Mouse (Mus musculus): ENCODE measurements at regions not wholly inside any gene's neighbourhood (a gene's known extent, or its start where the extent isn't known, plus 50 kb on each side); places are given as distances from the start of the nearest gene placed in this dataset.
A peak's percentile ranks its signal among the peaks of the same experiment; 100 is the strongest.
"Not testable (repeated sequence)": the region's sequence is repeated elsewhere in the genome, so short reads cannot be mapped to it uniquely, and the experiment has no call there.

DNA sequence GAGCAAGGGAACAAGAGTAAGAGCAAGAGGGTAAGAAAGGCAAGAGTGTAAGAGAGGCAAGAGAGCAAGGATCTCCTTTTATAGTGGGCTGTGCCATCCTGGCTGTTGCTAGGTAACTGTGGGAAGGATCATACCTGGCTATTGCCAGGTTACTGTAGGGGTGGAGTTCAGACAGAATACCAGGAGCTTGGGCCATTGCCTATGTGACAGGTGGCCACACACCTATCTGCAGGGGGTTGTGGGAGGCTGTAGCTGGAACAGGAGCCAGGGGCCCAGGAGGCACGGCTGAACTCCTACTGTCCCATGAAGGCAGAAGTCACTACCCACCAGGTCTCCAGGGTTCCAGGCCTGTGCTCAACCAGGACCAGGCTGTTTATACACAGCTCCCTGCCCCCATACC is 1149.0 kb downstream of the 9330182O14Rik start:
- DNase-seq: no peak

DNA sequence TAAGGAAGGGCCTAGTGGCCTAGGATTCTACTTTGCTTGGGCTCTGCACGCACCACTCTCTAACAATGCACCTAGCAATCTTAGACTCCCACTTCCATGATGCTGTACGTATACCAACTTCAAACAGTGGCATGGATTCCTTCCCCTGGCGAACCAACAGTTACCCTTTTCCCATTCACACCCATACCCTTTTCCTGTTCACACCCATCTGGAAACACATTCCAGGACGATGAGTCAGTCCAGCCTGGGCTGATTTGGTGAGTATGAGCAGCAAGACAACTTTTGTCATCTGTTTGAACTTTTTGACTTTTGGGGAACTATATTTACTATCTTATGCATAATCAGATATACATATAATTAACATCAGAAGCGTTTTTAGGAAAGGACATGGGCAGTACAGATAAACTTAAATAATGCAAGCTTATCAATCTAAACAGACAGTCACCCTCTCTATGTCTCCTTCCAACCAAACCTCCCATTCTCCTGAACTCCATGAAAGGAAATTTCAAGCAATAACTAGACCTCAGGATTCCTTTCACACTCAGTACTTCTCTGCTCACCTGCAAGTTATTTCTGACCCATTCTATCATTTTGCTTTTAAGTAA is 1152.7 kb downstream of the 9330182O14Rik start:
- DNase-seq: no peak

DNA sequence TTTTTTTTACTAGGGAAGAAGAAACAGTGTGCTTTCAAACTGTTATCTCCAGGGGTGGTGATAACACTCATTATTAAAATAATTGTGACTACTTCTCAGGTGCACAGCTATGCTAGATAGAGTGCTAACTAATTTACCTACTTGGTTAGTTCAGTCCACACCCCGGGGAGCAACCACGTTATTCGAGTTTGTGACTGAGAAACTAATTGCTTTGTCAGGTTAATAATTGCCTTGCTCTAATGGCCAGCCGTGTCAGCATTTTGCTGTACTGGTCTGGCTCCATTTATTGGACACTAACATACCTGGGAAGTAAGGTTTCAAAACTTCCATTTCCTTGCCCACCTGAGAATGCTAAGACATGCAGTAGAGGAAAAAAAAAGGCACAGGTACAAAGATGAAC is 1163.3 kb downstream of the 9330182O14Rik start:
- no peak for DNase-seq

DNA sequence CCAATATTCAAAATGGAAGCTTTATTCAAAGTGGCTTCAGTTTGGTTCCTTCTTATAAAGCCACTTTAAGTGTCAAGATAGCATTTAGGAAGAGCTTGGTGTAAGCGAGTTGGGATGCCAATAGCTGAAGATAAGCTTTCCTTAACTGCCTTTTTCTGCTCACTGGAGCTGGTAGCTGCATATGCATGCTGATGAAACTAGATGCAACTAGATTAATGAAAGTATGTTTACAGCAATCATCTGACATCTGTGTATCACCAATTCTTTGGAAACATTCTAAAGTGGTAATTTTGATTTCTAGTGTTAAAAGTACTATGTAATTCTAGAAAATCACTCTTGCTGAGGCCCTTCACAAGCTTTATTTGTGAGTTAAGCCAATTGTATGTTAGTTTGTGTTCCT is 1172.5 kb downstream of the 9330182O14Rik start:
- no peak for DNase-seq

DNA sequence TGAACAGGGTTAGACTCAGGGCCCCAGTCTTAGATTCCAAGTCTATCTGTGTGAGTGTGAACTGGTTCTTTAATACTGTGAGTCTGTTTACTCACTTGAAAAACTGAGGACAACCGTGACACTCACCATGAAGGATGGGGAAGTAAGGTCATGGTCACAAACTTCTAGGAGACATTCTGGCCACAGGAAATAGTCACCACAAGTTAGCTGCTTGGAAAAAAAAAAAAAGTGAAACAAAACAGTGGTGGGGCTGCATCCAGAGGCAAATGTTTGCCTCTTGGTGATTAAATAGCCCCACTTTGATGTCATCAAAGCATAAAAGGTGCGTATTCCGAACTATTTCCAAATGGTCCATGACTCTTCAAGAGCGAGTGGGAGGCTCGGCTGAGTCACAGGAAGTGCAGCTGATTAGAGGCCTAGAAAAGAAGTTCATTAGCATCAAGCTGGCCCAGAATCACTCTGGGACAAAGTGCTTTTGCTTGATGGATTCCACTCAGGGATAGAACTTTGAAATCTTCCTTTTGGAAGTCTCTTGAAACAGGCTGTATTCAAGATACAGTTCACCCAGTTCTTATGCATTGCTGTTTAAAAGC is 1177.7 kb downstream of the 9330182O14Rik start:
- DNase-seq: peak; percentile 14

DNA sequence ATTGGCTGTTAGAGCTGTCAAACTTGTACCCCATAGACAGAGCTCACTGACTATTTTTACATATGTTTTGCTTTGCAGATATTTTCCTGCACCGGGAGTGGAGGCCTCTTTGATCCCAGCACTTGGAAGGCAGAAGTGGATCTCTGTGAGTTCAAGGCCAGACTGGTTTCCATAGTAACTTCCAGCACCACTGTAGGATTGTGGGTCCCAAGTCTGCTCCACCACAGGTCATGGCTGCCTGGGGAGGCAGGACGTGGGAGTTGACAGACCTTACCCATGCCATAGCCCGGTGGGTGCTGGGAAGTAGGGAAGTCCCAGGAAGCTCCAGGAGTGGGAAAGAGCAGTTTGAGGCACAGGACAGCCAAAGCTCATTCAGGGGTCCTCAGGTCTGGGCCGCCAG is 1180.8 kb downstream of the 9330182O14Rik start:
- peak; percentile 14 for DNase-seq

DNA sequence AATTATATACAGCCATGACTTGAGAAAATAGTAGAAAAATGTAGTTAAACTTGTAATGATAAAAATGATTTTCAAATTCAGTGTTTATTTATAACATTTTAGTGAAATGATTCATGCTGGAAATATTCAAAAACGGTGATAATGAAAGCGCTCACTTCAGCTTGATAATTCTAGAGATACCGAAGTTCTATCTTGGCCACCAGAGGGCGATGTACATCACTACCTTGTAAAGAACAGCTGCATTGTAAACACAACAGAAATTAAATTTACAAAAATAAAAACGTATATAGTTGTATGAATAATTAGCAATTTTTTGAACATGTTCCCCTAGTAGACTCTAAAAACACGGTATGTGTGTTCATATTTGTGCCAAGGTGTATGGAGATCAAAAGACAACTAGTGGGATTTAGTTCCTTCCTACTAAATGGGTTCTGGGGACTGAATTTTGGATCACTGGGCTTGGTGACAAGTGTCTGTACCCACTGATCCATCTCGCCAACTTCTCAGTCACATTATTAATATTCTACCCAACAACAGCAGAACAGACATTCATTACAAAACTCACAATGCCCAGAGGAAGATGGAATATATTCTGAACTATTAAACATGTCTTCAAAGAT is 1191.6 kb downstream of the 9330182O14Rik start:
- peak; percentile 72 for DNase-seq

DNA sequence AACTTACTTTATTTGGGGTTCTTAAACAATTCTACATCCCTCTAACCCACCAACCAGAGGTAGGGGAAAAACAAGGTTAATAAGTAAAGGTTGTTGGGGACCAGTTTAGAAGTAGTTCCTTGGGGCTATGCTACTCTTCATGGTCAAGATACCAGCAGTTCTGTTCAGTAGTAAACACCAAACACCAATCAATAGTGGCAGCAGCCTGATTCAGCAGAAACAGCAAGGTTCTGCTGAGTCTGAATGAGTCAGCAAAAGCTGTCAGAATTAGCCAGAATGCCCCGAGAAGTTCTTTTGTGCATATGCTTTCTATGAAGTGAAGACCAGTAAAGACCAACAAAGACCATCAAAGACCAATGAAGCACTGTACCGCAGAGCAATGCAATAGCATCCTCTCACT is 1195.1 kb downstream of the 9330182O14Rik start:
- DNase-seq: no peak

DNA sequence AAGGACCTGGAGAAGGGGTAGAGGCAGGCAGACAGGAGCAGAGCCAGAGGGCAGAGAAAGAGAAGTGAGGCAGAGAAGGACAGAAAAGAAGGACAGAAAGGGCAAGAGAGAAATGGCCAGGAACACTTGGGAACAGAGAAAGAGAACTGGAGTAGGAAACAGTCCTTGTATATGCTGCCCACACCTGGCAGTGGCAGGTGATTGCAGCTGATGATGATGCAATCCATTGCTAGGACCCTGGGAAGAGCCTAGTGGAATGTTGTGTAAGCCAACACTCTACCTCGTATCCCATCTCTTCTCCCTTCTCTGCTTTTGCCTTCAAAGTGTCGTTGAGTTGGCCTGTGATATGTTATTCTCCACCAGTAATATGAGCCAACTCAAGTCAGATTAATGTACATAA is 1195.9 kb downstream of the 9330182O14Rik start:
- no peak for DNase-seq

DNA sequence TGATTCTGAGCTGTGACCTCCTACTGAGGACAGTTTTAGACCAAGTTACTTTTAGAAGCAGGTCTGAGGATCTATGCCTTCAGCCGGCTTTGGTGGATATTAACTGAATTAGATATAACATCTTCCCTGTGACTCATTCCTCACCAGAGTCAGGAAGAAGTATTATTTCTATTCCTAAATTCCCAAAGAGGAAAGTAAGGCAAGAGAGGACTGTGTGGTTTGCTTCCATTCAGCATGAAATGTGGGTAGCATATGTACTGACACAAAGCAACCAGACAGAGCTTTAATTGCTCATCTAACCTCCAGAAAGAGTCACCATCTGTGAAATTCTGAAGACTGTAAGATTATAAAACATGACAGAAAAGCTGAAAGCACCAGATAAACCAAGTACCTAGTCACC is 1198.3 kb downstream of the 9330182O14Rik start:
- no peak for DNase-seq

DNA sequence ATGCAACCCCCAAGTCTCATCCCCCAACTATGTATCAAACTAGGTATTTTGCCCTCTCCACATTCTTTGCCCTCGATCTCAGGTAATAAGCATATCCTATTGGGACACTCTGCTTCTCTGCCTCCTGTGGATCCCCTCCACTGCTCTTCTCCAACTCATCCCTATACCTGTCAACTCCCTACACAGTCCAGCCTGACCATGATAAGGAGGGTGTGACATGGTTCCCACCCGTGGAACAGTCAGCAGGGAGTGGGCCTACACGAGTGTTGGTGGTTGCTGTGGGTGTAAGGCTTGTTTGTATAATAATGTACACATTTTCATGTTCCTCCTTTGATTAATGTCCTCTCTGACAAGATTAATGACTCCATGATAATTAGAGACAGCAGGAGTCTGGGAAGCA is 1199.0 kb downstream of the 9330182O14Rik start:
- no peak for DNase-seq

DNA sequence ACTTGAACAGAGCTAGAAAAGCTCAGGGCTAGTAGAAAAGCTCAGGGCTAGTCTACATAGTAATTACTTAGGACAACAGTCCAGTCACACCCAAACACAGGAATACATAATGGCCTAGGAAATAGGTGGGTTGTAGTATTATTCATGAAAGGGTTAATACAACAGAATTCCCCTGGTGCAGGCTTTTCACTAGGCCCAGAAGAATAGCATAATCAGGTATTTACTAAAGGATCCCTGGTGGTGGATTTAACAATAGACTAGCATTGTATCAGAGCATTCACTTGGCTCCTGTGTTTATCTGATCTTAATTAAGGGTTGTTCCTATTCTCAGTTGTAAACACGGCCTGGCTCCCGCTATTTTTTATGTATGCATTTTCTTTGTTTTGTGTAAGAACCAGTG is 1206.5 kb downstream of the 9330182O14Rik start:
- DNase-seq: not testable (repeated sequence)

DNA sequence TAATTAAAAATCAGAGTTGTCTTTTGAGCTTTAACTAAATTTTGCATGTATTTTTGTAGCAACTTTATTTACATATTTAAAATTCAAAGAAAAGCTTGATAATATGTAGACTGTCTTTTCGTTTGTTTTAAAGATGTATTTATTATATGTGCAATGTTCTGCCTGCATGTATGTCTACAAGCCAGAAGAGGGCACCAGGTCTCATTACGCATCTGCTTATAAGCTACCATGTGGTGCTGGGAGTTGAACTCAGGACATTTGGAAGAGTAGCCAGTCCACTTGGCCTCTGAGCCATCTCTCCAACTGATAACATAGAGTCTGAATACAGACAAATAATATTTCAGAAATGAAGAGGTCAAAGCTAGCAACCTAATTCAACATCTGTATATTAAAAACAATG is 1211.4 kb downstream of the 9330182O14Rik start:
- no peak for DNase-seq

DNA sequence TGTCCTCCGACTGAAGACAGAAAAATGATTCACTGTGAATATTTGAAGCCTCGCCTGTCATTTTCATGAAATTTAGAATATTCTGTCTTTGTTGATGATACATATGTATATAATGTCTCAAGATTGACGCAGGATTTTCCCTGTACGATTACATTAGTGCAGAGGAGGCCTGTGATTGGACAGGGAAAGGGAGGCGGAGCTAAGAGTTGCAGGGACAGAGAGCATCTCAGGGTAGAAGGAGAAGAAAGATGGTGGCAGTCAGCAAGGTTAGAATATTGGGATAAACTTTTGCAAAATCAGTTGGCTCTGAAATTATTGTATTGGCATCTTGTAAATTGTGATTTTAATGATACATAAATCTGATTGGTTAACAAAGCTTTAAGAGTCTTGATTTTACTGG is 1213.1 kb downstream of the 9330182O14Rik start:
- DNase-seq: no peak

DNA sequence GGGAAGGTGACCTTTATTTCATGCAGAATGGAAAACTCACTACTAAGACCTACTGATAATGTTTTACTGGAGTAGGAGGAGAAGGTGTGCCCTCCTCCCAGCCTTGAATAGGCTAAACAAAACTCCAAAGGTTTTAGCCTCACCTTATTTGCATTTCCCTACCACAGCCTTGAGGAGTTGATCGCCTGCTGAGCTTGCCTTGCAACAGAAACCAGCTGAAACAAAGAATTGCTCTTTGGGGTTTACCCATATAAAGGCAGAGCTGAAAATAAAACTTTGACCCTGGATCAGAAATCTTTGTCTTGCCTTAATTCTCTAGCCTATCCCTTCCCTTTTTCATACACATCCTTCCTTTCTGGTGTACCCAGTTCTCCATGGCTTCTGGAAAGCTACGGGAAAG is 1218.0 kb downstream of the 9330182O14Rik start:
- no peak for DNase-seq

DNA sequence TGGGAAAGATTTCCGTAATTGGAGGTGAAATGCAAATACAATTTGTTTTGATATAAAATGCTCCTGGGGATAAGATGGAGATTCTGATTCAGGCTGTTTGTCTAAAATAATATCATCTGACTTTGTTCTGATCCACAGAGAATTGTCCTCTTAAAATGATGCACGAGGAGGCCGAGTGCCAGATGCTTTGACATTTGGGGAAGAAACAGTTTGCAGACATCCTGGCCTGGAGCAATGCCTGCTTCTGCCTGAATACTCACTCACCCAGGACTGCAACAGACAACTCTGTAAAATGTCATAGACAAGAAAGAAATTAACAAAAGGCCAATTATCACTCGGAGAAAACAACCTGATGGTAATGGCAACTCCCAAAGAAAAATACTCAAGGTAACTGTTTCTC is 1225.1 kb downstream of the 9330182O14Rik start:
- DNase-seq: no peak

DNA sequence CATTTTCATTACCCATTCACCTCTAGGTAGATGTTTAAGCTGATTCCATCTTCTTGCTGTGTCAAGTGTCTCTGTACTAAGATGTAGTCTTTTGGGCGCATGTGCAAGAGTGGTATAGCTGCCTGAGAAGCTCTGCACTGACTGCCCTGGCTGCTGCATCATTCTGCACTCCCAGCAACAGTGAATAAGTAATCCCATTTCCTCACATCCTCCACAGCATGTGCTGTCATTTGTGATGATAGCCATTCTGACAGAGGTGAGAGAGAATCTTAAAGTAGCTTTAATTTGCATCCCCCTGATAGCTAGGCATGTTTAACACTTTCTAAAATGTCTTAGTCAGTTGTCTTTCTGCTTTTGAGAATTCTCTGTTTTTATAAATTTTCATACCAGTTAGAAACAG is 1240.5 kb downstream of the 9330182O14Rik start:
- DNase-seq: no peak

DNA sequence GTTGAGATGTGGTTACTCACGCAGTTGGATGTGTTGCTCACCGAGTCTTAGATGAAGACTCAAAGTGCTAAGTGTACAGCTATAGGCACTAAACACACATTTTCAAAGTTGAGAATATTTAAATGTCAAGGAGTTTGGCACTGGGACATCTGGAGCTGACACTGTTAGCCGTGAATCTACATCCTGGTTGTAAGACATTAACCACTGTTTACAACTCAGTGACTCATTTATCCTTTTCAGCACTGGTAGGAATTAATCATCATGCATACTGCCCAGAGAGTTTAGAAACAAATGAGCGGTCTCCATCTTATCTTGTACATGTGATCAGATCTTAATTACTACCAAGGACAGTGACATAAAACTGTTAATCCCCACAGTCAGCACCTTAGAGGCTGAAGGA is 1241.7 kb downstream of the 9330182O14Rik start:
- no peak for DNase-seq

DNA sequence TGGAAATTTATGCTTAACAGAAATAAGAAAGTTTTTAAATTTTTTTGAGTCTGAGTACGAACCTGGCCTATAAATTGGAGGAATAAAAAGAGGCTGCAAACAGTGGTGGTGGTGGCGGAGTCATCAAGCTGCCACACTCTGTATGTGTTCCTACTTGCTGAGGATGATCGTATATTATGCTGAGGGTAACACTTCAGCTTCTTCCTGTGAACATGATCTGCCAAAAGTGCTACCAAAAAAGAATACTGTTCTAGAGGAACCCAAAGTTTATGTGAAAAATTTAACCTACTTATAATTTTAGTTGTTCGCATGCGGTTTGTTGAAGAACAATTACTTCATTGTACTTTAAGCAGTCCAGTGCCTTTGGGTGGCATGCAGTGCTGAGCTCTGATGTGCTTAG is 1245.5 kb downstream of the 9330182O14Rik start:
- no peak for DNase-seq

DNA sequence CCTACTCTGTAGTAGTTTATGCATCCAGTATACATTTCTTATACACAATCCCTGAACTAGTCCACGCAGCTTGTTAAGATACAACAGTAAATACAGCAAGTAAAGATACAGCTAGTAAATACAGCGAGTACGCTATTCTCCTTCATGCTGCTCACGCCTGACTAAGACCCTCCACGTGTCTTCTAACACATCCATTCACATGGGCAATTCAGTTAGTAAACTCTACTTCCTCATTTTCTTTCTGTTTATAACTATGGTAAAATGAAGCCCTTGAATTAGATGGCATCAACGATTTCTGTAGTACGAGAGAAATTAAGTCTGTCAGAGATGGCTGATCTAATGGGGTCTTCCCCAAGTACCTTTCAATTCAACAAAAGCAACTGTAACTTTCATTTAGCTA is 1246.3 kb downstream of the 9330182O14Rik start:
- DNase-seq: no peak

DNA sequence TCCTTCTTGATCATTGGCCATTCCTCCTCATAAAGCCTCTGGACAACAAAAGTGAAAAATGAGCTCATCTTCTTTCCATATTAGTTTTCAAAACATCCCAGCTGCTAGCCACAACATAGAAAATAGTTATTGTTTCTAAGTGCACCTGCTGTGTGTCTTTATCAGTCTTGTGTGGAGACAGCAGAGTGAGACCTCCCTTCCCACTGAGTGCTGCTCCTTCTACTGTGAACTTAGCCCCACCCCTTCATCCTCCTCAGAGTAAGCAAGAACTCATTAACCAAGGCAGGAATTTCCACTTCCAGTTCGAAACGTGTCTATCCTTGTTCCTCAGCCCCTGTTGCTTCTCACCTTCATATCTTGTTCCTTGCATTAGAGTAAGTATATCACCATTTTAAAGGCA is 1256.5 kb downstream of the 9330182O14Rik start:
- no peak for DNase-seq

Measured in adrenal gland, postnatal 14 days (tissue).